Mouse (Mus musculus) lung, embryonic 16.5 days (tissue): ENCODE measurements around the gene Golph3. TPM values are rescaled to one million over a fixed set of nuclear protein-coding genes. Genes with fewer than 3 reads are reported as not detected.
A peak's percentile ranks its signal among the peaks of the same experiment; 100 is the strongest.

Experiments
- ATAC-seq: fragments of 200-750 bp; cut with Nextera tagmentation; 2 replicates; pipeline ENCODE4 v1.8.0; 2017; ENCODE audit warnings: low read depth, mild to moderate bottlenecking, moderate library complexity
- H3K27ac ChIP-seq: fragments of 300-500 bp; sonication (generic); 2 replicates; pipeline ENCODE4 v1.5.1; 2014; ENCODE audit warnings: mild to moderate bottlenecking, control low read depth, low read length
- H3K27me3 ChIP-seq: fragments of 300-500 bp; sonication (generic); 2 replicates; pipeline ENCODE4 v1.6.1; 2014; ENCODE audit warnings: low read depth, low read length, mixed read lengths; ENCODE audit not compliant: control insufficient read depth, insufficient read depth
- H3K36me3 ChIP-seq: fragments of 300-500 bp; sonication (generic); 2 replicates; pipeline ENCODE4 v1.6.1; 2014; ENCODE audit warnings: low read length; ENCODE audit not compliant: control insufficient read depth, insufficient read depth
- H3K4me1 ChIP-seq: fragments of 300-500 bp; sonication (generic); replicated peaks from 2 replicates; pipeline ENCODE4 v1.6.1; 2014; ENCODE audit warnings: low read length, mixed read lengths; ENCODE audit not compliant: control insufficient read depth, insufficient read depth
- H3K4me2 ChIP-seq: fragments of 300-500 bp; sonication (generic); 2 replicates; pipeline ENCODE4 v1.6.1; 2014; ENCODE audit warnings: low read depth, low read length, control low read depth
- H3K4me3 ChIP-seq: fragments of 300-500 bp; sonication (generic); 2 replicates; pipeline ENCODE4 v1.5.1; 2014; ENCODE audit warnings: mild to moderate bottlenecking, low read length, control low read depth
- H3K9ac ChIP-seq: fragments of 300-500 bp; sonication (generic); 2 replicates; pipeline ENCODE4 v1.6.1; 2014; ENCODE audit warnings: low read length, control low read depth
- H3K9me3 ChIP-seq: fragments of 300-500 bp; sonication (generic); 2 replicates; pipeline ENCODE4 v1.6.1; 2016; ENCODE audit warnings: low read length; ENCODE audit not compliant: control insufficient read depth
- WGBS: fragments of 180-500 bp; shearing (Covaris S2); extraction: QIAGEN DNeasy Blood & Tissue Kit; methylation state at CpG from one replicate; pipeline ENCODE4 v1.1.7; 2014; 5-methylcytosine and 5-hydroxymethylcytosine counted together
- polyA plus RNA-seq: library from polyadenylated mRNA; unstranded; fragments of >200 nt; fragmentation: Nextera tagmentation; extraction: Ambion mirVana; gene quantifications from 2 replicates; pipeline ENCODE4 v1.2.1, GENCODE M21; 2015

The Golph3 gene
- polyA plus RNA-seq, 1 experiment from 2014 or later = 71.3 TPM

DNA sequence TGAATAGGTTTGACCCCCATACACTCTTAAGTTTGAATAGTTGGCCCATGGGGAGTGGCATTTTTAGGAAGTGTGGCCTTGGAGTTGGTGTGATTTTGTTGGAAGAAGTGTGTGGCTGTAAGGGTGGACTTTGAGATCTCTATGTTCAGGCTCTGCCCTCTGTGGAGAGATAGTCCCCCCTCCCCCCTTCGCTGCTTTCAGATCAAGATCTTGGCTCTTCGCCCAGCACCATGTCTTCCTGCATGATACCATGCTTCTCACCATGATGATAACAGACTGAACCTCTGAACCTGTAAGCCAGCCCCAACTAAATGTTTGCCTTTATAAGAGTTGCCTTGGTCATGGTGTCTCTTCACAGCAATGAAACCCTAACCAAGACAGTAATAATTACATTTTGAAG is 29.5 kb upstream of the Golph3 start:
- H3K4me1 ChIP-seq = no peaks in the 10 kb centered on the region
- H3K9me3 ChIP-seq = no peaks in the 10 kb centered on the region
- no peak overlapping the region for H3K4me2 ChIP-seq
- no peaks in the 10 kb centered on the region for H3K27me3 ChIP-seq
- no peak overlapping the region for H3K4me3 ChIP-seq
- H3K27ac ChIP-seq = no peak overlapping the region
- H3K9ac ChIP-seq = no peak overlapping the region
- WGBS = 91% methylated on average over 2 of the region's 2 CpGs
- H3K36me3 ChIP-seq = no peaks in the 10 kb centered on the region
- no peak for ATAC-seq

DNA sequence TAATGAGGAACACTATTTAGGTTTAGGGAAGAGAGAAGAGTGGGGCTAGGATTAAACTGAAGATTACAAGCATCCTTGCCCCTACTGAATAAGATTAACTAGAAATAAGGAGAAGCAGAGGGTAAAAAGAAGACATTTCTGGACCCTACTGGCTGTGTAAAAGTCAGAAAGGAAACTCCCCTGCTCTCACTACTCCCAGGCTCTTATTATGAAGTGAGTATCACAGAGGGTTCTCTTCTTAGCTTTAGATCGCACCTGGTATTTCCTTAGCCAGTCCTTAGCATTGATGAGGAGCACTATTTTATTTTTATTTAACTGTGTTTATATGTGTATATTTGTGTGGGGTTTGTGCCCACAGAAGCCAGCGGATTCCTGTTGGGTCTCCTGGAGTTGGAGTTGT is 25.0 kb upstream of the Golph3 start:
- no peak for ATAC-seq
- no peak overlapping the region for H3K27ac ChIP-seq
- H3K9me3 ChIP-seq = no peaks in the 10 kb centered on the region
- H3K4me3 ChIP-seq = no peak overlapping the region
- no peaks in the 10 kb centered on the region for H3K27me3 ChIP-seq
- no peak overlapping the region for H3K9ac ChIP-seq
- H3K4me1 ChIP-seq = no peaks in the 10 kb centered on the region
- H3K4me2 ChIP-seq = no peak overlapping the region
- whole genome bisulfite sequencing = 42% methylated on average over 2 of the region's 2 CpGs
- H3K36me3 ChIP-seq = no peaks in the 10 kb centered on the region

DNA sequence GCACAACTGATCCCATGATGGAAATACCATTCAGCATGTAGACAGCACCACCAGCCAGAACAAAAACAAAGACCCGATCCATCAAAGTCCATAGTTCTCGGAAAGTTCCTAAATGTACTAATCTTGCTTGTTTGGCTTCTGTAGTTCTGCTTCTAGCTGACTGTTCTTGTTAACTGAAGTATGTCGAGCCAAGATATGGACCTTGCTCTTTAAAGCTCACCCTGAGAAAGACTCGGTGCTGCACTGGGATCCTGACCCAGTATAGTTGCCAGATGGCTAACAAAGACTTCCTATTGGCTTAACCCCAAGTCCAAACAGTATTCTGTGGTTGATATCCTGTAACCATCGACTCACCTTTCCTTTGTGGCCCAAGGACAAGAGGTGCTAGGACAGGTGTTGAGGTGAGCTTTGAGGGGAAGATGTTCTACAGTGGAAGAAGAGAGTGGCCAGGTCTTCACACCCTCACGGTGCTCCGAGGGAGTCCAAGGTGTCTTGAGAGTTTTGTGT is 23.0 kb upstream of the Golph3 start:
- no peak overlapping the region for H3K4me3 ChIP-seq
- no peak for ATAC-seq
- no peak overlapping the region for H3K9ac ChIP-seq
- H3K9me3 ChIP-seq = no peaks in the 10 kb centered on the region
- no peaks in the 10 kb centered on the region for H3K4me1 ChIP-seq
- no peaks in the 10 kb centered on the region for H3K27me3 ChIP-seq
- no peak overlapping the region for H3K27ac ChIP-seq
- no peak overlapping the region for H3K4me2 ChIP-seq
- no peaks in the 10 kb centered on the region for H3K36me3 ChIP-seq
- 72% methylated on average over 7 of the region's 7 CpGs for WGBS

DNA sequence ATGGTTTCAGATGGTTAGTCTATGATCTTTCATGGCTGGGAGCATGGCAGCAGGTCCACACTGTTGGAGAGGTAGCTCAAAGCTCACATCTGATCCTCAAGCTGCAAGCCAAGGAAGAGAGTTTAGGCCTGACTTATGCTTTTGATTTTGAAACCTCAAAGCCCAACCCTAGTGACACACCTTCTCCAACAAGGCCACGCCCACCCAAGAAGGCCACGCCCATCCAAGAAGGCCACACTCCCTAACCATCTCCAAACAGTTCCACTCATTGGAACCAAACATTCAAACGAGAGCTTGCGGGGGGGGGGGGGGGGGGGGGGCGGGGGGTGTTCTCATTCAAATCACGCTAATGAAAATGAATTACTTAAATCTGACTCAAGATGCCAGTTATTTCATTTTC is 19.5 kb upstream of the Golph3 start:
- Histone ChIP-seq H3K4me2 (no peak overlapping the region), H3K4me1 (peaks cover 6% of the 10 kb centered on the region), H3K36me3 (no peaks in the 10 kb centered on the region), H3K9me3 (no peaks in the 10 kb centered on the region), H3K27ac (no peak overlapping the region), H3K4me3 (no peak overlapping the region), H3K9ac (no peak overlapping the region), H3K27me3 (no peaks in the 10 kb centered on the region)
- ATAC-seq = no peak
- 59% methylated on average over 5 of the region's 6 CpGs for WGBS

DNA sequence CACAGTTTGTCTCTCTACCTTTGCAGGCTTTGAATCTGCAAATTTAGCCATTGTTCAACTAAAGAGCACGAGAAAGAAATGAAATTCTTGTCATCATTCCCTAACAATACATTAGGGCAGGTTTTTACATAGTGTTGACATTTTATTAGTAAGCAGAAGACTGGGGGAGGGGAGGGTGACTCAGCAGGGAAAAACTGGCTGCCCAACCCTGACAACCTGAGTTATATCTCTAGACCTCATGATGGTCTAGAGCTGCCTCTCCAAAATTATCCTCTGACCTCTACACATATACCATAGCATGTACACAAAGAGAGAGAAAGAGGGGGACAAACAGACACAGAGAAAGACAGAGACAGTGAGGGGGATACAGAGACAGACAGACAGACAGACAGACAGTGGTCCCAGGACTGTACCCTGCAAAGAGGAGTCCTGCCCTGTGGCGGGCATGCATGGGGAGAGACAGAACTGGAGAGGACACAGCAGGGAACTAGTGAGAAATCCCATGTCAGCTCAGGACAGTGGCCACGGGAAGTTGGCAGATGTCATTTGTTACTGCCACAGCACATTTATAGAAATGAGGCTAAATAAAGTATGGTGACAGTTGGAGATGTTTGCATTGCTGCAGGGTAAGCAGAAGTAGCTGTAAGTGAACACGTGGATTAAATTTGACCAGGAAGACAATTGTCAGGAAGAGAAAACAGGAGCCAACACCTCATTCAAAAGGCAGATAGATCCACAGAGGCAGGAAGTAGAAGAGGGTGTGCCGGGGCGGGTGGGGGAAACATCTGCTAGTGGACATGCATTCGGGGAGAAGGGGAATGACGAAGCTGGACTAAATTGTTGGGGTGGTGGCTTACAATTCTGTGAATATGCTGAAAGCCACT is 14.8 kb upstream of the Golph3 start:
- Histone ChIP-seq H3K9ac (no peak overlapping the region), H3K27me3 (no peaks in the 10 kb centered on the region), H3K4me1 (peaks cover 10% of the 10 kb centered on the region), H3K4me2 (no peak overlapping the region; the same call in 1 of the 2 replicates), H3K4me3 (no peak overlapping the region), H3K36me3 (no peaks in the 10 kb centered on the region), H3K27ac (no peak overlapping the region), H3K9me3 (no peaks in the 10 kb centered on the region)
- 30% methylated on average over 8 of the region's 8 CpGs for WGBS
- ATAC-seq = no peak

DNA sequence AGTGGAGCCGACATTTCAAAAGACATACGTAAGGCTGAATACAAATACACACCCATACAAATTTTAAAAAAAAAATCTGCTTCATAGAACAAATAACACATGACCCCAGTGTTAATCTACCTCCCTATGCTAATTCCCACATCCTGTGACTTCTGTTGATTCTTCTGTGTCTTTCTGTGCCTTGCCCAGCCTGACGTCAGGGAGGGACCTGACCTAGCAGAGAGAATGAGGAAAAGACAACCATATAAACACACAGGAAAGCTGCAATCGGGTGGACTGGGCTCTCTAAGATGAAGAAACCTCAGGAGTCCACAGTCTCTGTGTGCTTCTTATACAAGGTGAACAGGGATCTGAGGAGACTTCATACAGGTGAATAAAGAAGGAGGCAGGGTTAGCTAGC is 14.1 kb upstream of the Golph3 start:
- H3K9me3 ChIP-seq = no peaks in the 10 kb centered on the region
- no peak overlapping the region for H3K9ac ChIP-seq
- H3K4me3 ChIP-seq = no peak overlapping the region
- no peaks in the 10 kb centered on the region for H3K36me3 ChIP-seq
- H3K4me1 ChIP-seq = peaks cover 10% of the 10 kb centered on the region
- H3K27me3 ChIP-seq = no peaks in the 10 kb centered on the region
- H3K4me2 ChIP-seq = no peak overlapping the region
- ATAC-seq = no peak
- WGBS = 44% methylated on average over 4 of the region's 4 CpGs
- peak overlapping the region; percentile 6; the same call in 1 of the 2 replicates for H3K27ac ChIP-seq

DNA sequence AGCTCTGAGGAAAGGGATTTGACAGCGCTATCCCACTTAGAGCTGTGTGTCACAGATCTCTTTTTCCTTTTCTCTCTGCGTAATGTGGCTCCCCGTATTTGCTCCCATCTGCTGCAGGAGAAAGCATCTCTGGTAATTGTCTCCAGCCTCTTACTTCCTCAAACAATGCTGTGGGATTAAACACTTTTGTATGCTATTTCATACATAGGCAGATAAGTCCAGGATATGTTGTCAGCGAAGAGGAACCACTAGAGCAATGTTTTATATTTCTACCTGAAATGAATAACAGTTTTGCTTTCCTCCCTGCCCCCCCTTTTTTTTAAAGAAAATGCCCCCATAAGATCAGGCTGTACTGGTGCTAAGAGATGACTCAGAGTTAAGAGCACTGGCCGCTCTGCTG is 12.7 kb upstream of the Golph3 start:
- Histone ChIP-seq H3K4me1 (peaks cover 10% of the 10 kb centered on the region), H3K9ac (no peak overlapping the region), H3K9me3 (no peaks in the 10 kb centered on the region), H3K4me2 (no peak overlapping the region), H3K27ac (no peak overlapping the region), H3K4me3 (no peak overlapping the region), H3K27me3 (no peaks in the 10 kb centered on the region), H3K36me3 (no peaks in the 10 kb centered on the region)
- 92% methylated on average over 5 of the region's 5 CpGs for WGBS
- no peak for ATAC-seq

DNA sequence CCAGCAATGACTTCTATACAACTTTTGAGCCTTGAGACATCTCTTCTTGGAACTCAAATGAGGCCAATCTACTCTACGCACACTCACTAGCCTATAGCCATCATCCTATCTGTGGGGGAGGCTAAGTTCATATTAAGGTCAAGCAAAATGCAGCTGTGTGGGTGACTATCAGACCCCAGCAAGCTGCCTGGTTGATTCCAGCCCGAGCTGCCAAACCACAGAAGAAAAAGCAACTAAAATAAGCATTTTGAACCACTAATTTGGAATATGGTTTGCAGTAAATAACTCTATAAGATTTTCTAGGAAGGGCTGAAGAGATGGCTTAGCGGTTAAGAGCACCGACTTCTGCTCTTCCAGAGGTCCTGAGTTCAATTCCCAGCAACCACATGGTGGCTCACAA is 10.6 kb upstream of the Golph3 start:
- 72% methylated on average over 4 of the region's 4 CpGs for WGBS
- no peak overlapping the region for H3K27ac ChIP-seq
- H3K9ac ChIP-seq = no peak overlapping the region
- no peak overlapping the region for H3K4me2 ChIP-seq
- no peak overlapping the region for H3K4me3 ChIP-seq
- H3K9me3 ChIP-seq = no peaks in the 10 kb centered on the region
- no peak for ATAC-seq
- H3K27me3 ChIP-seq = no peaks in the 10 kb centered on the region
- H3K4me1 ChIP-seq = peaks cover 10% of the 10 kb centered on the region
- no peaks in the 10 kb centered on the region for H3K36me3 ChIP-seq

DNA sequence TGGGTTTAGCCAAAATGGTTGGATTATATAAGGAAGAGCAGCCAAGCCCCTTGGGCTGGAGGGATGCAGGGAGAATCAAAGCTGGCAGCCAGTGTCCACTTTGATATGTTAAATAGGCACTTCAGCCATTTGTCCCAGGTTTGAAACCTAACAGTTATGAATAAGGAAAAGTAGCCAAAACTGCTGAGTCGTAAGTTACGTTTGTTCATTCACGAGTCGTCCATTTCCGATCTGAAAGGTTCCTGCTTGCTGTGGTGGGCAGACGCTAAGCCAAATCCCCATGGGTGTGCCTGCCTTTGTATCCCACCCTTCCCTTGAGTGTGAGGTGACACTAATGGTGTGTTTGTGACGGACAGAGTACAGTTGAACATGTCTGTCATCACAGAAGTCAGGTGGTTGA is 9.8 kb upstream of the Golph3 start:
- Histone ChIP-seq H3K9me3 (no peaks in the 10 kb centered on the region), H3K4me1 (peaks cover 7% of the 10 kb centered on the region), H3K4me2 (no peak overlapping the region), H3K4me3 (no peak overlapping the region), H3K27me3 (no peaks in the 10 kb centered on the region), H3K36me3 (no peaks in the 10 kb centered on the region), H3K27ac (no peak overlapping the region), H3K9ac (no peak overlapping the region)
- 75% methylated on average over 7 of the region's 7 CpGs for WGBS
- ATAC-seq = no peak
